Mouse (Mus musculus): Measurements from ENCODE around the gene 3110082I17Rik. TPM values are rescaled to one million over a fixed set of nuclear protein-coding genes. Genes with fewer than 3 reads are reported as not detected.

3110082I17Rik gene
- polyA plus RNA-seq, 1 experiment from 2014 or later, result 10.5 TPM

GRCm38 (mm10) chr5:139397959-139398753 lies 62.2 kb downstream of the 3110082I17Rik start:
- H3K36me3 ChIP-seq (ENCODE audit: control insufficient read depth, insufficient read depth), result peaks cover 21% of the 10 kb centered on the region
- H3K4me1 ChIP-seq (ENCODE audit: control insufficient read depth, low read depth, low read length), result peaks cover 43% of the 10 kb centered on the region
- no peaks in the 10 kb centered on the region for H3K27me3 ChIP-seq (ENCODE audit: control insufficient read depth, insufficient read depth, low read depth, low read length)
- 19% methylated on average over 5 of the region's 5 CpGs for WGBS (ENCODE audit: insufficient replicate concordance)
- no peak overlapping the region for H3K4me3 ChIP-seq (ENCODE audit: low read depth, low read length)
- no peak overlapping the region; the same call in 1 of the 2 replicates for H3K4me2 ChIP-seq (ENCODE audit: low read depth, low read length)
- peak; percentile 67 for ATAC-seq (ENCODE audit: low read depth)
- no peaks in the 10 kb centered on the region for H3K9me3 ChIP-seq (replicated peaks; ENCODE audit: control insufficient read depth, low read length)
- peak overlapping the region; percentile 31 for H3K27ac ChIP-seq (ENCODE audit: low read length)
- H3K9ac ChIP-seq (ENCODE audit: low read depth, low read length), result peak overlapping the region; percentile 25; the same call in 1 of the 2 replicates

GRCm38 (mm10) chr5:139397359-139397916 lies 62.9 kb downstream of the 3110082I17Rik start:
- H3K4me1 ChIP-seq (ENCODE audit: control insufficient read depth, low read depth, low read length), result peaks cover 50% of the 10 kb centered on the region
- WGBS (ENCODE audit: insufficient replicate concordance), result 75% methylated on average over 4 of the region's 4 CpGs
- H3K27me3 ChIP-seq (ENCODE audit: control insufficient read depth, insufficient read depth, low read depth, low read length), result no peaks in the 10 kb centered on the region
- peak overlapping the region; percentile 11; the same call in 1 of the 2 replicates for H3K9ac ChIP-seq (ENCODE audit: low read depth, low read length)
- no peak for ATAC-seq (ENCODE audit: low read depth)
- no peak overlapping the region for H3K4me3 ChIP-seq (ENCODE audit: low read depth, low read length)
- peaks cover 28% of the 10 kb centered on the region for H3K36me3 ChIP-seq (ENCODE audit: control insufficient read depth, insufficient read depth)
- H3K4me2 ChIP-seq (ENCODE audit: low read depth, low read length), result no peak overlapping the region
- H3K9me3 ChIP-seq (replicated peaks; ENCODE audit: control insufficient read depth, low read length), result no peaks in the 10 kb centered on the region
- H3K27ac ChIP-seq (ENCODE audit: low read length), result peak overlapping the region; percentile 31

- Histone ChIP-seq H3K4me2 (ENCODE audit: low read depth, low read length) (no peak overlapping the region), H3K4me1 (ENCODE audit: control insufficient read depth, low read depth, low read length) (peaks cover 63% of the 10 kb centered on the region), H3K9ac (ENCODE audit: low read depth, low read length) (no peak overlapping the region), H3K36me3 (ENCODE audit: control insufficient read depth, insufficient read depth) (peaks cover 40% of the 10 kb centered on the region), H3K4me3 (ENCODE audit: low read depth, low read length) (no peak overlapping the region), H3K27me3 (ENCODE audit: control insufficient read depth, insufficient read depth, low read depth, low read length) (no peaks in the 10 kb centered on the region), H3K9me3 (replicated peaks; ENCODE audit: control insufficient read depth, low read length) (no peaks in the 10 kb centered on the region), H3K27ac (ENCODE audit: low read length) (no peak overlapping the region)
- WGBS (ENCODE audit: insufficient replicate concordance), result 84% methylated on average over 4 of the region's 4 CpGs
- no peak for ATAC-seq (ENCODE audit: low read depth)
These were observed 64.8 kb downstream of the 3110082I17Rik start for GRCm38 (mm10) chr5:139395528-139395927.

- Histone ChIP-seq H3K4me2 (ENCODE audit: low read depth, low read length) (peak overlapping the region; percentile 17), H3K36me3 (ENCODE audit: control insufficient read depth, insufficient read depth) (peaks cover 40% of the 10 kb centered on the region), H3K9ac (ENCODE audit: low read depth, low read length) (peak overlapping the region; percentile 25), H3K4me1 (ENCODE audit: control insufficient read depth, low read depth, low read length) (peaks cover 69% of the 10 kb centered on the region), H3K4me3 (ENCODE audit: low read depth, low read length) (no peak overlapping the region), H3K9me3 (replicated peaks; ENCODE audit: control insufficient read depth, low read length) (no peaks in the 10 kb centered on the region), H3K27ac (ENCODE audit: low read length) (peak overlapping the region; percentile 77), H3K27me3 (ENCODE audit: control insufficient read depth, insufficient read depth, low read depth, low read length) (no peaks in the 10 kb centered on the region)
- 24% methylated on average over 7 of the region's 7 CpGs for WGBS (ENCODE audit: insufficient replicate concordance)
- peak; percentile 22 for ATAC-seq (ENCODE audit: low read depth)
These were observed 65.9 kb downstream of the 3110082I17Rik start for GRCm38 (mm10) chr5:139394399-139394798.

- Histone ChIP-seq H3K27ac (ENCODE audit: low read length) (peak overlapping the region; percentile 77), H3K4me1 (ENCODE audit: control insufficient read depth, low read depth, low read length) (peaks cover 73% of the 10 kb centered on the region), H3K9ac (ENCODE audit: low read depth, low read length) (no peak overlapping the region), H3K27me3 (ENCODE audit: control insufficient read depth, insufficient read depth, low read depth, low read length) (no peaks in the 10 kb centered on the region), H3K4me3 (ENCODE audit: low read depth, low read length) (no peak overlapping the region), H3K4me2 (ENCODE audit: low read depth, low read length) (no peak overlapping the region), H3K36me3 (ENCODE audit: control insufficient read depth, insufficient read depth) (peaks cover 40% of the 10 kb centered on the region), H3K9me3 (replicated peaks; ENCODE audit: control insufficient read depth, low read length) (no peaks in the 10 kb centered on the region)
- ATAC-seq (ENCODE audit: low read depth), result no peak
- WGBS (ENCODE audit: insufficient replicate concordance), result 93% methylated on average over 16 of the region's 16 CpGs
These were observed 67.1 kb downstream of the 3110082I17Rik start for GRCm38 (mm10) chr5:139393197-139393588.

- Histone ChIP-seq H3K9ac (ENCODE audit: low read depth, low read length) (no peak overlapping the region; the same call in 1 of the 2 replicates), H3K36me3 (ENCODE audit: control insufficient read depth, insufficient read depth) (peaks cover 40% of the 10 kb centered on the region), H3K27ac (ENCODE audit: low read length) (no peak overlapping the region), H3K4me2 (ENCODE audit: low read depth, low read length) (peak overlapping the region; percentile 76; the same call in 1 of the 2 replicates), H3K4me1 (ENCODE audit: control insufficient read depth, low read depth, low read length) (peaks cover 73% of the 10 kb centered on the region), H3K27me3 (ENCODE audit: control insufficient read depth, insufficient read depth, low read depth, low read length) (no peaks in the 10 kb centered on the region), H3K4me3 (ENCODE audit: low read depth, low read length) (no peak overlapping the region), H3K9me3 (replicated peaks; ENCODE audit: control insufficient read depth, low read length) (no peaks in the 10 kb centered on the region)
- no peak for ATAC-seq (ENCODE audit: low read depth)
- WGBS (ENCODE audit: insufficient replicate concordance), result 89% methylated on average over 37 of the region's 37 CpGs
These were observed 67.8 kb downstream of the 3110082I17Rik start for GRCm38 (mm10) chr5:139392219-139393196.

GRCm38 (mm10) chr5:139391309-139391990 lies 68.9 kb downstream of the 3110082I17Rik start:
- peaks cover 40% of the 10 kb centered on the region for H3K36me3 ChIP-seq (ENCODE audit: control insufficient read depth, insufficient read depth)
- peak overlapping the region; percentile 45 for H3K27ac ChIP-seq (ENCODE audit: low read length)
- H3K4me3 ChIP-seq (ENCODE audit: low read depth, low read length), result peak overlapping the region; percentile 78
- H3K4me2 ChIP-seq (ENCODE audit: low read depth, low read length), result peak overlapping the region; percentile 76
- no peak for ATAC-seq (ENCODE audit: low read depth)
- no peaks in the 10 kb centered on the region for H3K27me3 ChIP-seq (ENCODE audit: control insufficient read depth, insufficient read depth, low read depth, low read length)
- peak overlapping the region; percentile 80 for H3K9ac ChIP-seq (ENCODE audit: low read depth, low read length)
- WGBS (ENCODE audit: insufficient replicate concordance), result 77% methylated on average over 11 of the region's 11 CpGs
- no peaks in the 10 kb centered on the region for H3K9me3 ChIP-seq (replicated peaks; ENCODE audit: control insufficient read depth, low read length)
- H3K4me1 ChIP-seq (ENCODE audit: control insufficient read depth, low read depth, low read length), result peaks cover 78% of the 10 kb centered on the region
